Mouse (Mus musculus) cerebellum, postnatal 25 days (tissue): ENCODE results near the gene Cdpf1.
A peak's percentile ranks its signal among the peaks of the same experiment; 100 is the strongest.

Experiments used
- DNase-seq, 2 experiments: peaks; one replicate each; pipeline ENCODE4 v3.0.0; 2021; ENCODE audit warnings: mixed read lengths in 2 of 2

Gene Cdpf1

DNA sequence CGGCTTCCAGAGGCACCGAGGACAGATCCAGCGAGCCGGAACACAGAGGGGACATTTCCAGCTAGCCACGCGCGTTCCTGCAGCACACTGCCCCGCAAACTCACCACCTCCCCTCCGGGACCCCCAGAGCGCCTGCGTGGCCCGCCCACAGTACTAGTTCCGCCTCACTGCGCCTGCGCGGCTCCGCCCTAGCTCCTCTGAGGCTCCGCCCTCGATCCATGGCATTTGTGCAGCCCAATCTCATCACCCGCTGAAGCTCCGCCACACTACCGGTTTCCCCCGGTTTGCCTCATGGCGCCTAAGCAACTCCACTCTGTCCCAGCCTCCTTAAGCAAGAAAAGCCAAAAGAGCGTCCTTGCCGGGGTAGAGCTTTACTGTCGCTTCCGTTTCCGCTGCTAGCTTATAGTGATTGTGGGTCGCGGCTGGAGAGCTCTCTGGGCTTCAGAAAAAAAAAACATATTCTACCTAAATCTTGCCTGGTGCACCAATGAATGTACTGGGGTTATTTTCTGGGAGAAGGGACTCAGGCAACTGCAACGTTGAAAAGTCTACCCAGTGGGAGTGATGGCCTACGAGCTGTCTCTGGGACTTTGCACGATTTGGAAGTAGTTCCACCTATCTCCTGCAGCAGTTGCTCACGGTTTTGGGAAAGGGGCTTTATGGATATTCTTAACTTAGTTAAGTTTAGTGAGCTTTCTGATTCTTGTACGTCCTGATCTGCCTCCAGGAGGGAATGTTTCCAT, at the start of gene Cdpf1:
TSS of gene Cdpf1 (minus strand) at position 163 of the 743 bp plus-strand sequence.
- DNase-seq, result peak; percentile 100

DNA sequence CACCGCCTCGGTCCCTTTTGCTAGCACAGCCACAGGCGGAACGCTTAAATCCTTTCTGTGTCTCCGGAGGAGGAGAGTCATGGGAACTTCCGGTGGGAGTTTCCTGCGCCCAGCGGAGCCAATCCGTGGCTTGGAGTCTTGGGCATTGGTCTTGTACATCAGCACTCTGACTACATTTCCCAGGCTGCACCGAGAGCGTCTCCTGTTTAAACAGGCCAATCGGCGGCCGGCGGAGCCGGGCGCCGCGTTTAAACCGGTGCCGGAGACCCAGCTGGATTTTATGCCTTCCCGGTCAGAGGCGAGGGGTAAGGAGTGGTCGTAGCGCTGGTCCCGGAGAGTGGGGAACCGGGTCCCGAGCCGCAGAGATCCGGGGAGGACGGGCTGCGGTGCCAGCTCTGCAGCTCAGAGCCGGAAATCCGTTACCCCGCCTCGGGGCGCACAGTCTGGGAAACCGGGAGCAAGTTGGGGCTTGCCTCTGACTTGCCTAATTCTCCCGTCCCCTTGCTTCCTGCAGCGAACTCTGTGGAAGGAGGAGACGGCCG, 48.1 kb upstream of the Cdpf1 start, which contains the start of gene Gtse1:
TSS of gene Gtse1 (plus strand) at position 256 of the 542 bp plus-strand sequence.
- peak; percentile 92 to 94 for DNase-seq

DNA sequence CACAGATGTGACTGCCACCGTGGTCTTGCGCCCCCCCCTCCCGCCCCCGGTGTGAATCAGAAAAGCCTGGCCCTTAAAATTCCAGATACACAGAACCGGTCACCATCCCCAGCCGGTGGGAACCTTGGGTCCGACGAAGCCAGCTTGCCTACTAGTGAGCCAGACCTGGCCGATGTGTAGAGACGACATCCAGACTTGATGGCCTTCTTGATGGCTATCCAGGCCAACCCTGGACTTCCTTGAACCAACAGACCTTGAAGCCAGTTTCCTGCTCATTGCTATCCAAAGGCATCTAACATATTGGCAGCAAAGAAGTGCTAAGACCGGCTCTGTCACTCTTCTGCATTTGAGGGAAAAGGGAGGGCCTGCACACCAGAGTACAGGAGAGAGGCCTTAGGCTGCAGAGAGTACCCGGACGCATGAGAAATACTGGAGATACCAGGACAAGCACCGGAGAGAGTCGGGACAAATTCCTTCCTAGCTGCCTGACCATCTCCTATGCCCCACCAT, 47.5 kb upstream of the Cdpf1 start:
- DNase-seq, result peak in 1 of 2 experiments; percentile 52

DNA sequence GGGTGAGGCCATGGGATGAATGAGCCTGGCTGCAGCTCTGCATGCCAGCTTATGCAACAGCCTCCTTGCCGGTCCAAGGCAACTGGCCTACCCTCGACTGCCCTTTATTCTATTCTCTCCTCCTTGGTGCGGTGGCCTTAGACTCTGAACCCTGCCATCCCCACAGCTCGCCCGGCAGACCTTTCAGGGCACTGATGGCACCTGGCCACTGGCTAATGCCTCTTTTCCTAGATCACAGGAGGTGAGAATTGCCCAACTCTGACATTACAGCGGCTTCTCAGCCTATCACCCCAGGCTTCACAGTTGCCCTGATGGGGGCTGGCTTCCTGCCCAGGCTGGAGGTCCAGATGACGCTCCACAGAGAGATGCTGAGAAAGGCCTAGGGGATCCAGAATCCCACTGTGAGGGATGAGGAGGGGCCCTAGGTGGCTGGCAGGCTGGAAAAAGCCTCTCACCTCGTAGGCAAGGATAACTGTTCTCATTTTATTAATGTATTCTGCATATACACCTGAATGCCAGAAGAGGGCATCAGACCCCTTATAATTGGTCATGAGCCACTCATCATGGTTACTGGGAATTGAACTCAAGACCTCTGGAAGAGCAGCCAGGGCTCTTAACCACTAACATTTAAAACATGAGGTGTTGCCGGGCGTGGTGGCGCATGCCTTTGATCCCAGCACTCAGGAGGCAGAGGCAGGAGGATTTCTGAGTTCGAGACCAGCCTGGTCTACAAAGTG, 40.3 kb upstream of the Cdpf1 start:
- DNase-seq, result peak; percentile 53 to 58

DNA sequence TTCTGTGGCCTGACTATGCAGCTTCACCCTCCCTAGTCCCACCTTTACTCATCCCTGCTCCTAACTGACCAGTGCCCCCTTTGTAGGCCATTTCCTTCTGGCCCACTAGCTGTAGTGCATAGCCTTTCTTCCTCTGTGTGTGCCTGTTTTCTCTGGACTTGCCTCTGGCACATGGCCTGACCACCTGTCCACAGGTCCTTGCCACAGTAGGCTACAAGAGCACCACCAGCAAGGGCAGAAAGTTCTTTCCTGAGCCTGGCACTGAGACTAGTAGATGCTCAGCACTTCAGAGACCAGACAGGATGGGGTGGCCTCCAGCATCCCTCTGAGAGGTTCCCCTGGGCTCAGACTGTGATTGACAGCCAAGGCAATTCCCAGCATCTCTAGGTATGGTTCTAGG, 33.6 kb upstream of the Cdpf1 start:
- DNase-seq, result peak; percentile 74 to 81

DNA sequence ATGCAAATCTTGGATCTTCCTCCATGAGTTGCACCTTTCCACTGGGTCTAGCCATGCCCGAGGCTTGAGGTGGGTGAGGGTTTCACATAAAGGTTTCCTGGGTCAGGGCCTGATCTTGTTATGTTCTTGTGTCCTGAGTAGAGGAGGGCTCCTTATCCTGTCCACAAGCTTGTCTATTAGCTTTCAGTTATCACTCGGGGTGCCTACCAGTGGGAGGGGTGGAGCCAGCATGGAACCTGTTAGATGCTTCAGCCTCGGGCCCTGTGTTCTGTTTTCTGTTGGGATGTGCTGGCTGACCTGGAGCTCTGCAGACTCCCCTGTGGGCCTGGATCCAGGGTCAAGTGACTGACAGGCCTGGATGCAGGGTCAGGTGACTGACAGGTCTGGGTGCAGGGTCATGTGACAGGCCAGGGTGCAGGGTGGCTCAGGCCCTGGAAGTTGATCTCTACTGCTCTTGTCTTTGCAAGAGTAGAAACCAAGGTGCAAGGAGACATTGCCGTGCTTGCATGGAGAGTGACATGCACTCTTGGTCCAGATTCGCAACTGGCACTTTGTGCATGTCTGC, 30.4 kb upstream of the Cdpf1 start:
- no peak for DNase-seq

DNA sequence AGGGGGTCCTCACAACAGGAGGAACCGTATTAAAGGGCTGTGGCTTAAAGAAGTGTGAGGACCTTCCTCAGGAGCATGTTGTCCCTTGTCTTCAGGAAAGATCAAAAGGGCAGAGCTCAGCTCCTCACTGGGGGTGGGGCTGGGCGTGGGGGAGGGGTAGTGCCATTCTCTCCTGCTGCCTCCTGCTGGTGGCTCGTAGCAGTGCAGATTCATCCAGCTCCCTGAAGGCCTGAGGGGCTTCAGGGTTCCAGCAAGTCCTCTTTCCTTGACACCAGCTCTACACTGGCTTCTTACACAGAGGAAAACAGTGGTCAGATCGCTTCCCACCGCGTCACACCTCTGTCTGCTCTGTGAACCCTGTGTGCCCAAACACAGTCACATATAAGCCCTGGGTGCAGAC, 29.5 kb upstream of the Cdpf1 start:
- peak in 1 of 2 experiments; percentile 37 for DNase-seq

DNA sequence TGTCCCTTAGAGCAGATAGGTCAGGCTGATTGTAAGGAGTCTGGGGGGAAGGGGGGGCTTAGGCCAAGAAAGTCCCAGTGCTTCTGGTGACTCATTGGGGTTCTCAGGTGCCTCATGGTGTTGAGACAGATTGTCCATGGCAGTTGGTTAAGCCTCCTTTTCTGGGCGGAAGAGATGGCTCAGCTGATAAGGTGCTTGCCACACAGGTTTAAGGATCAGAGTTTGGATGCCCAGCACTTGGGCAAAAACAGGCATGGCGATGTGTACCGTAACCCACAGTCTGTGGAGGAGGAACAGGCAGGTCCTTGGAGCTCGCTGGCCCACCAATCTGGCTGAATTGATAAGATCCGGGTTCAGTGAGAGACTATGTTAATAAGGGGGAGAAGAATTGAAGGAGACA, 25.4 kb upstream of the Cdpf1 start:
- no peak for DNase-seq

DNA sequence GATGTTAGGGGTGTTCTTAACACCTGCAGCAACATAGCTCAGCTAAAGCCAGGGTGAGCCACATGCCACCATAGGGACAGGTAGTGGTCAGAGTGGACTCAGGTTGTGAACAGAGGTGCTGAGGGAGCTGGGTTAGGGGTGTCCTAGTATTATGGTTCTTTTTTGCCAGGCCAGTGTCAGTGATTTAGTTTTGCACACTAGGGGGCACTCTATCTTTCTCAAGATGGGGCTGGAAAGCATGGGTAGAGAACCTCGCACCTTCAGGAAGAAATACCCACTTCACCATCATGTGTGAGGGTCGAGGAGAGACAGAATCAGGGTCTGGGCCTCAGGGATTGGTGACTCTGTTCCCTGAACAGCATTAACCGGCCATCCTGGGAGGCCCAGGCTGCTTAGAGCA, 23.8 kb upstream of the Cdpf1 start:
- DNase-seq, result no peak

DNA sequence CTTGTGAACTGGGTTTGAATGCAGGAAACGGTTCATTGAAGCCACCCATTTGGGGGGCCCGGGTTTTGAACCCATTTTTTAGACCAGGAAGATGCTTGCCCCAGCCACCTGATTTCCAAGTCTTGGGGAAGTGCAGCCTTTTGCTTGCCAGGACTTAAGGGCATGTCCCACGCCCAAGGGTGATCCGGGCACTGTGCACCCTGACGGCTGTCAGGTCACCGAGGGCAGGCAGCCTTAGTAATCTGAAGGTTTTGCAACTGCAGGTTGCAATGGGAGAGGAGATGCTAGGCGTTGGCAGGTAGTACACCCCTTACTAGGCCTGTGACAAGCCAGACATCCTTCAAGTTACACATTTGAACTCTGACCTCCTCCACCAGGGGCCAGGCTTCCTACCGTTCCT, 21.1 kb upstream of the Cdpf1 start:
- no peak for DNase-seq

DNA sequence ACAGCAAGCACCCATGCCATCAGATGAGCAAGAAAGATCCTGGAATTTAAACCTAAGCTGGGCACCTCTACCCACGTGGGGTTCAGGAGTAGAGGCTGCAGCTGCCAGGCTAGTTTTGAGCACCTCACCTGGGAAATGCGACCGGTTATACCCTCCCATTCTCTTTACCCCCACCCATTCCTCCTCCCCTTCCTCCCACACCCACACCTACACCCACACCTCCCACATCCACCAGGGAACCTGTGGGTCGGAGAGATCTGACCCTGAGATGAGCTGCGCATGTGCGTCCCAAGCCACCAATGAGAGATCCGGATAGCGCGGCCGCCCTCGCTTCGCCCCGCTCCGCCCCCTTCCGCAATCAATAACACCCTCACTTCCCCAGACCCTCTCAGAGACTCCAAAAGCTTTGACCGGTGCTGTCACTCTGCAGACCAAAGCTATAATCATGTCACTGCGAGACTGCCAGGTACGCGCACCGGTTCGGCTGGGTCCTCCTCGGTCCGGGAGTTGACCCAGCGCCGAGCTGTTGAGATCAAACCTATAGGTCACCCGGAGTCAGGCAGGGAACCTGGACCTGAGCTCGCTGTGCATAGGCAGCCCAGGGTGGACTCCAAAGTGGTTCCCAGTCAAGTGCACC, 20.6 kb upstream of the Cdpf1 start, which contains the start of gene Ttc38:
TSS of gene Ttc38 (plus strand) at position 353 of the 637 bp plus-strand sequence.
- peak; percentile 89 to 91 for DNase-seq

DNA sequence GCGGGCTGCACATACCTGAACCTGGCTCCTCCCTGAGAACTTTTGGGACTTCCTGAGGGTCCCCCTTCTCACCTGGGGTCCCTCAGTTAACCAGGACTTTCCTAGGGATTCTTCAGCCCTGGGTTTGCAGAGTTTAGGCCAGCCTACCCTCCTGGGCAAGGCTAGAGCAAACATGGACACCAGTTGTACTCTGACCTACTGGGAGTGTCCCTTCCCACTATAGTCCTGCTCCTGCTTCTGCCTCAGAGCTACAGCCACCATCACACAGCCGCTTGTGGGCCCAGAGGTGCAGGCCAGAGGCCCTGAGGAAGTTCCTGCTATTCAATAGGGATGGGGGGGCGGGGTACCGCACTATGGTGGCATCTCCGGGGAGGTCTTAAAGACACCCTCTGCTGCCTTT, 18.0 kb upstream of the Cdpf1 start:
- no peak for DNase-seq

DNA sequence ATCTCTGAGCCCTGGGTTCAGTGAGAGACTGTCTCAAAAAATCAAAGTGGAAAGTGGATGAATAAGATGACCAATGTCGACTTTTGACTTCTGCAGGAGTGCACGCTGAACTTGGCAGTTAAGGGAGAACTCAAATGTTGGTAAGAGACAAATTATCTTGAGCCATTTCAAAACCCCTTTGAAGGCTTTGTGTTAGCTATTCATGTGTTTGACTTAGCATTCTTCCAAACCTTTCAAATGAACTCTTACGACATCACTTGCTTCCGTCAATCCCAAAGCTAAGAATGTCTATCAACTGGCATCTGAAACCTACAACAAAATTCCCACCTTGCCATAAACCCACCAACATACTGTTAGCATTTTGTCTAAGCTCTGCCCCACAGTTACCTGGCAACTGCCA, 16.6 kb upstream of the Cdpf1 start:
- DNase-seq, result no peak

DNA sequence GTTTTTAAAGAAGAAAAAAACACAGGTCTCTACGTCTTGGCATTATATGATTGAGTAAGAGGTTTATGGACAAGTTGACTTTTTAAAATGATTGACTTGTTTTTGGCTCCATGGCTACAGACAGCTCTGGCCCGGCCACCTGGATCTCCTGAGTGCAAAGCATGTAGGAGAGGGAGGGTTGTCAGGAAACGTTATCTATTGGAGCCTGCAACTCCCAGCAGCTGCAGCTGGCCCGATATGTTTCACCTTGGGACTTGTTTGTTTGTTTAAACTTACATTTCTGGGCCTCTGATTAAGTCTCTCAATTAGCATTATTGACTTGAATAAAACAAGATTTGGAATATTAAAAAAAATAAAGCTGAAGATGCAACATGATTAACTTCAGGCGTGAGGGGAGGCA, 15.2 kb upstream of the Cdpf1 start:
- DNase-seq, result no peak

DNA sequence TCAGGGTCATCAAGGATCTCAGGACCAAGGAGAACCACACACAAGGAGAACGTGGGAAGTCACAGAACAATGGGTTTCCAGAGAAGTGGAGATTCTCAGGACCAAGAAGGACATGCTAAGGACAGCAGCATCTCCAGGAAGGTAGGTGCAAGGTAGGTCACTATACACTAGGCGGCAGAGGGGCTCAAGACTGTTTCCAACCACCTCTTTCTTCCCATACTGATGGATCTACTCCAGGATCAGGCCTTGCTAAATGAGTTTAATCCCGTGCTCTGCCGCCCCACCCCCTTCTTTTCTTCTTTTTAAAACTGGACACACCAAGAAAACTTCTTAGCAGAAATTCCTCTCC, 10.5 kb upstream of the Cdpf1 start:
- peak in 1 of 2 experiments; percentile 33 for DNase-seq

DNA sequence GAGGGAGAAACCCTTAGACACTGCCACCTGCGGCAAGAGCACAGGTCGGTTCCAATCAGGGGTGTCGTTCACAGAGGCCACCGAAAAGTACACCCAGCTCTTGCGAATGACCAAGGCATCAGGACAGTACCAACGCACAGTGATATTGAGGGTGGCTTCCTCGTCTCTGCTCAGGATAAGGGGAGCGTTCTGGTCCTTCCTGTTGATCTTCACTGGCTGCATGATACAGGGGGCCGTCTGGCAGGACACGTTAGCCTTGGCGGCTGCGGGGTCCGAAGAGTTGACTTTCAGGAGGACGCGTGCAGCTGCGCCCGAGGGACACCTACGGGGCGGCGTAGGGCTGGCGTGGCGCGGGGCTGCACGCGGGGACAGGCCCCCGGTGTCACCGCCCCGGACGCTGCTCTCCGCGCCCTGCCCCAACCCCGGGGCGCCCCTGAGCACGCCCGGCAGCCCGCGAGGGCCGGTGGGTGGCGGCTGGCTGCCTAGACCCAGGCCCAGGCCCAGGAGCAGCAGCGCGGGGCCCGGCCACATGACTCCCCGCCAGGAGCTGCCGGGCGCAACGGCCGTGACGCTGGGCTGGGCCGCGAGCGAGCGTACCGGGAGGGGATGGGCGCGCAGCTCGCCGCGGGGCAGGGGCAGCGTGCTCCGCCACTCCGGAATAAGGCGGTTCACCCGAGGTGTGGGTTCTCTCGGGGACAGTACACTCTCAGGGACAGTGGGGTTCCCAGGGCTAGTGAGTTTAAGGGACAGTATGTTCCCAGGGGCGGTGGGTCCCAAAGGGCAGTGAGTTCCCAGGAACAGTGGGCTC, 9.9 kb upstream of the Cdpf1 start, which contains the start of gene Pkdrej:
TSS of gene Pkdrej (minus strand) at position 532 of the 808 bp plus-strand sequence.
- peak; percentile 69 to 72 for DNase-seq

DNA sequence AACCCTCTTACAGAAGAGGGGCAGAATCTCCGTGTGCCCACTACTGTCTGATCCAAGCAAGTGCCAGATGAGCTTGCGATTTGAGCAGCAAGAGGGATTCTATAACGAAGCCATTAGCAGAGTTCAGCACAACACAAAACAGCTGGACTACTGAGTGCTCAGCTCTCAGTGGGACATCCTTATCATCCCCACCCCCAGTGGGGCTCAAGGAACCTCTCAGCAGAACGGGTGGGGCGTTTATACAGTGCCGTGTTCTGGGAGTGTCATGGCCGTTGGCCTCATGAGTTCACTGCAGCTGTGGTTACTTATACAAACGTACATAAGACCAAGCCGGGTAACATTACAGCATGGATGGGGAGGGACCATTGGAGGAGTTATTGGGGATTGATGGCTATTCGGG, 1.9 kb upstream of the Cdpf1 start:
- no peak for DNase-seq

DNA sequence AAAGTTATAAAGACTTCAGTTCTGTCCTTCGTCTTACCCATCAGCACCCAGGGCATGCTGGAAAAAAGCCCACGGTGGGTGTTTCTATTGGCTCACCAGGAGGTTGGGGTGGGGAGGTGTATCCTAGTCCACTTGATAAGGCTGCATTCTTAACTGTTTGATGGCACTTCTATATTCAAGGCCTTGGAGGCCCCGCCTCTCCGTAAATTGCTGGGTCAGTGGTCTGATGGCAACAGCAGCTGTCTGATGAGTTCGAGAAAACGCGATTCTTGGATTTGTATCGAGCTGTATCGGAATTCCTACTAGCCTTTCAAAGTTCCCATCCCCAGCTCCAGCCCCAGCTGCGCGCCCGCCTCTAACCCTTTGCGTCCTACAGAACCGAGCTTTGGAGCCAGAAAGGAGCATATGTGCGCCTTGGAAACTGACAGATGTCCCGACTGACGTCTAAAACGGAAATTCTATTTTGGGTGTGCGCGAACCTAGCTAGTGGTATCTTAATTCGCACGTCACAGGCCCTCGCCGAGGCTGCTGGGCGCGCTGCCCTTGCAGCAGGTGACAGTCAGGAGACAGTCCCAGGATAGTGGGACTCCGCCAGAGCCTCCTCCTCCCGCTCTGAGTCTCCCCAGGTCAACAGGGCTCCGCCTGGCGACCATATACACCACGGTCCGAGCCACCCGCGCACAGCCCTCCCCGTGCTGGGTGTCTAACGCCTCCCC, 533 bp downstream of the Cdpf1 start:
- peak; percentile 89 to 90 for DNase-seq

DNA sequence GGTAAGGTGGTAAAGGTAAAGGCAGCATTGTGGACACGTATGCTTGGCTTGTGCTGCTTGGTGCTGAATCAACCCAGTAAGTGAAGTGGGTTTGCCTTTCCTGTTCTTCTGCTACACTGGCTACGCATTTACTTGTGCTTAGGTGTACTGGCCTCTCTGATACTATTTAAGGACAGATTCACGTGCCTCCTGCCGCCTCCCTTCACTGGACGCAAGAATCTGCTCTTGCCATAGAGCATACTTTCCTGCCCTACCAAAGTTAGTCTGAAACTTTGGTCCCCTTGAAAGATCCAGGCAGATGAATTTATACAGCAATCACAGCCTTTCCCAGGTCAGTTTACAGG, 1.1 kb downstream of the Cdpf1 start:
- no peak for DNase-seq

DNA sequence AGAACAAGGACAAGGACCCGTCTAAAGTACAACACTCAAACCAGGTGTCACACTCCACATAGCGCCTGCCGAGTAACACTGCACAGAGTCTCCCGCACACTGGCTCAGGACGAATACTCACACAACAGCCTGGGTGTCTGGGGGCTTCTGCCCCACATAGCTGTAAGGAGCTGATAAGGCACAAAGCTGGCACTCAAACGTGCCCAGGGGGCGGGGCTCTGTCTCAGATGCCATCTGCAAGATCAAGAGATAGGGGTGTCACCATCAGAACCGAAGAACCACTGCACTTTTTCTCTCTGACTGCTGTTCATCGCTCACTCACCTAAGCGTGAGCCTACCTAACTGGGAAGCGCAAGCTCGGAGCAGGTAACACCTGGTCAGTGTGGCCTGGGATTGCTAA, 2.4 kb downstream of the Cdpf1 start:
- DNase-seq, result peak in 1 of 2 experiments; percentile 39

DNA sequence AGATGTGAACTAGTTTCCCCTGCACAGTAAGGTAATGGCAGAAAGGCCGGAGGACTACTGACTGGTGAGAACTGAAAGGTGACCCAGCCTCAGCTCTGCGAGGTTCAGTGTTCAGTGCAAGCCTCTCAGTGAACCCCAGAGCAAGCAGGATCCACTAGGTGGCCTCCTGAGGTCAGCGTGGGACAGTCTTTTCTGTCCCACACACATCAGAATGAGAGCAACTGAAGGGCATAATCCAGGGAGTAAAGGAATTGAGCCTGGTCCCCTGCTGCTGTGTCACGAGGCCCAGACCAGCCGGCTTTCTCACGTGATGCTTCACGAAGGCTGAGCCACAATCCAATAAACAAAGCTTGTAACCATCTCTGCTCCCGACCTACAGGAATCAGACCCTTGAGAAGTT, 3.1 kb downstream of the Cdpf1 start:
- peak in 1 of 2 experiments; percentile 36 for DNase-seq
